Mouse (Mus musculus) G1E (cell line): ENCODE data around the gene Cfap45.

Experiments used
- CTCF ChIP-seq: IDR thresholded peaks from 2 replicates; pipeline ENCODE4 v1.5.1; 2012; ENCODE audit warnings: low read depth, low read length, inconsistent platforms, mixed read lengths
- GATA1 ChIP-seq: IDR thresholded peaks from 2 replicates; pipeline ENCODE4 v1.6.1; 2012; ENCODE audit warnings: borderline replicate concordance, low read length, inconsistent platforms, mixed read lengths
- POLR2AphosphoS5 ChIP-seq: IDR thresholded peaks from 2 replicates; pipeline ENCODE4 v1.6.1; 2012; ENCODE audit warnings: low read depth, low read length, inconsistent platforms; ENCODE audit not compliant: insufficient replicate concordance
- TAL1 ChIP-seq: conservative IDR thresholded peaks from 2 replicates; pipeline ENCODE4 v1.6.1; 2012; ENCODE audit warnings: low read depth, low read length, inconsistent platforms, mixed read lengths

DNA sequence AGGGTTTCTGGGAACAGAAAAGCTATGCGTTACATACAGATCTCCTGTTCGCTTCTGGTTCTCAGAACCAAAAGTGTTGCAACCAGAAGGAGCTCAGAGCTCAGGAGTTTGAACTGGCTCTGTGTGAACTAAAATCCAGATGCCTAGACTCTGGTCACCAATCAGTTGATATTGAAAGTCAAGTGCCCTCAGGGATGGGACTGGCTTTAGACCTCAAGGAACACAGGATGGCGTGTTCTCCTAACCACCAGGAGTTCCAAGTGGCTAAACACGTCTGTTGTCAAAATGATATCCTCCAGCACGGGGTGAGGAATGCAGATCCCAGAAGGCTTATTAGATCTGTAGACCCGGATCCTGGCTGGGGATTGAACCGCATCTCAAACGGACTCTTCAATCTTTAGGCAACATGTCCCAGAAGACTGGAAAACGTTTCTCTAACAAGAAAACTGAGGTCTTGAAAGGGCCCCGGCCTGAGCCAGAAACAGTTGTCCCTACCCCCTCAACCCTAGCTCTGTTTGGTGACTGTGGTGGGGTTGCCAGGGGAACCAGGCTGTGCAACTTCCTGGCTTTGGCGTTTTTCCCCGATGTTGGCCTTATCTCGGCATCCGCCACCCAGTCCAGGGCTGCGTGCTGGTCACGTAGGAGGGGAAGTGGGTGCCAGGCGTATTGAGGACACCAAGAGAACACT is 6.9 kb upstream of the Cfap45 start:
- no peak for TF ChIP-seq CTCF
- no peak for TF ChIP-seq POLR2AphosphoS5
- no peak for TF ChIP-seq GATA1
- no peak for TF ChIP-seq TAL1
